Mouse (Mus musculus): ENCODE data around the gene Vmn1r34.
"Not testable (repeated sequence)": the region's sequence is repeated elsewhere in the genome, so short reads cannot be mapped to it uniquely, and the experiment has no call there.

The Vmn1r34 gene

DNA sequence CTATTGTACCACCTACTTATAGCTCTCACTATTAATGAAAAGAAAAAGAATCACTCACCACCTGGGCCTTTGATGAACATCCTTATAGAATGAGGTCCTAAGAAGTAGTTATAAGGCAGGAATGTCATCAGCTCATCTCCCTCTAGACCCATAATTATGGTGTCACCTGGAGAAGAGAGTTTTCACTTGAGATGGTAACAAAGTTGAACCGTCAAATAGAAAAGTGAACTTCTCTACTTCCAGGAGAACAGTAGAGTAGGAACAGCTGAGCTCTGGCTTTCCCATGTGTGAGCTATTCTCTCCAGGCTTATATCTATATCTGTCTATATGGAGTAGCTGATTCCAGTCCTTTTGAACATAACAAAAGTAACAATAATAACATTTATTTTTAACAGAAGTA, at the start of gene Vmn1r34:
Gene Vmn1r34 (minus strand): TSS at position 101 of the 400 bp plus-strand sequence.
- DNase-seq (ENCODE audit: inconsistent age in 2 of 2, low spot score in 1 of 2), result no peak

DNA sequence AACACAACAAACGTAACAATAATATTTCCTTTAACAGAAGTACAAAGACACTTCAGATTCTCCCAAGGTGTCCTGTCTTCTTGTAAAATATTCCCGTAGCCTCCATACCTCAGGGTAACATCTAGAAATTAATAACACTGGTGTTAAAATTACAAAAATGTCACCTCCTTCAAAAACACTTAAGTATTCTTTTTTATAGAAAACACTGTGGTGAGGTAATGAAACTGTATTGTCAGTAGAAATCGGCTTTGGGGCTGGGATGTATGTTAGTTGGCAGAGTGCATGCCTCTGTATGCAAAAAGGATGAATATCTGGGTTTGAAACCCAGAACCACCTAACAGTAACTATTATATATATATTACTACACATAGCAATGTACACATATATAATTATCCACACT, 42.1 kb upstream of the Vmn1r34 start, which contains the start of gene Vmn1r35:
Gene Vmn1r35 (minus strand): TSS at position 101 of the 400 bp plus-strand sequence.
- DNase-seq (ENCODE audit: inconsistent age in 2 of 2, low spot score in 1 of 2), result no peak

DNA sequence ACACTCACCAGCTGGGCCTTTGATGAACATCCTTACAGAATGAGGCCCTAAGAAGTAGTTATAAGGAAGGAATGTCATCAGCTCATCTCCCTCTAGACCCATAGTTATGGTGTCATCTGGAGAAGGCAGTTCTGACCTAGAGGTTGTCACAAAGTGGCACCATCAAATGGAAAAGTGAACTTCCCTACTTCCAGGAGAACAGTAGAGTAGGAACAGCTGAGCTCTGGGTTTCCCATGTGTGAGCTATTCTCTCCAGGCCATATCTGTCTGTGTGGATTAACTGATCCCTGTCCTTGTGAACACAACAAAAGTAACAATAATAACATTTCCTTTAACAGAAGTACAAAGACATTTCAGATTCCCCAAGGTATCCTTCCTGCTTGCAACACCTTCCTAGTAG, 25.5 kb downstream of the Vmn1r34 start, which contains the start of gene Vmn1r33:
Gene Vmn1r33 (minus strand): TSS at position 101 of the 400 bp plus-strand sequence.
- not testable (repeated sequence) for DNase-seq (ENCODE audit: inconsistent age in 2 of 2, low spot score in 1 of 2)

DNA sequence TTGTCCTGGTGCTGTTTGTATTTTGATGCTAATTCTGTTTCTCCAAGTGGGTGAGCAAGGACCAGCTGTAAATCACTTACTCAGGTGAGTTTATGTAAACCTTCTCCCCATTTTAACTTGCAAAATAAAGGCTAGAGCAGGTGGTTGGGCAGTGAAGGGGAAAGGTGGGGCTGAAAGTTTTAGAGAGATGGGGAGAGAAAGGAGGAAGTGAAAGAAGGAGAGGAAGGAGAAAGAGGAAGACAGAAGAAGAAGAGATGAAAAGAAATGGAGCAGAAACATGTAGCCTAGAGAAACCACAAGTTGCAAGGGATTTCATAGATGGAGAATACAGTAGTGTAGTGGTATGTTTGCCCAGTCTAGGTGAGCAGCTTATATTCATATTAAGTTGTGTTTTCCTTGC, 47.9 kb downstream of the Vmn1r34 start:
- no peak for DNase-seq (ENCODE audit: inconsistent age in 2 of 2, low spot score in 1 of 2)

Measured in adrenal gland, adult (tissue).